Mouse (Mus musculus) ES-E14 (cell line): ENCODE results near the gene Cse1l. TPM values are rescaled to one million over a fixed set of nuclear protein-coding genes. Genes with fewer than 3 reads are reported as not detected.
A peak's percentile ranks its signal among the peaks of the same experiment; 100 is the strongest.

Source experiments
- DNase-seq: peaks from one replicate; pipeline ENCODE4 v3.0.0-alpha.2; 2013; ENCODE audit warnings: low read depth, low spot score
- H3K27ac ChIP-seq: 2 replicates; pipeline ENCODE4 v1.5.1; 2012; ENCODE audit warnings: low read depth, mild to moderate bottlenecking, low read length, moderate library complexity, mixed read lengths; ENCODE audit not compliant: poor library complexity, insufficient read depth, severe bottlenecking
- H3K36me3 ChIP-seq: 2 replicates; pipeline ENCODE4 v1.6.1; 2012; ENCODE audit warnings: mild to moderate bottlenecking, low read length, moderate library complexity, mixed read lengths; ENCODE audit not compliant: control insufficient read depth, poor library complexity, insufficient read depth, severe bottlenecking
- H3K4me1 ChIP-seq, 2 experiments: fragments of 150-350 bp in 1 of 2; sonication (generic) in 1 of 2; 2 replicates each; pipeline ENCODE4 v1.6.1; 2012; ENCODE audit warnings: low read length in 2 of 2, mild to moderate bottlenecking in 1 of 2, mixed read lengths in 1 of 2; ENCODE audit not compliant: control insufficient read depth in 2 of 2, insufficient read depth in 2 of 2, poor library complexity in 1 of 2
- H3K4me3 ChIP-seq, 2 experiments: fragments of 150-350 bp in 1 of 2; sonication (generic) in 1 of 2; 2 replicates each; pipeline ENCODE4 v1.5.1; 2012; ENCODE audit warnings: low read length in 2 of 2, low read depth in 1 of 2, mild to moderate bottlenecking in 1 of 2, mixed read lengths in 1 of 2; ENCODE audit not compliant: insufficient read depth in 1 of 2, poor library complexity in 1 of 2, severe bottlenecking in 1 of 2
- H3K9ac ChIP-seq: 2 replicates; pipeline ENCODE4 v1.6.1; 2012; ENCODE audit warnings: low read depth, mild to moderate bottlenecking, low read length, mixed read lengths; ENCODE audit not compliant: poor library complexity, insufficient read depth, severe bottlenecking
- H3K9me3 ChIP-seq: fragments of 150-350 bp; sonication (generic); 2 replicates; pipeline ENCODE4 v1.6.1; 2012; ENCODE audit warnings: low read depth, mild to moderate bottlenecking, low read length; ENCODE audit not compliant: control insufficient read depth, insufficient read depth
- CHD2 ChIP-seq: IDR thresholded peaks from 2 replicates; pipeline ENCODE4 v1.6.1; 2014; ENCODE audit warnings: mild to moderate bottlenecking, low read depth, low read length, inconsistent platforms
- HCFC1 ChIP-seq: IDR thresholded peaks from 2 replicates; pipeline ENCODE4 v1.6.1; 2012; ENCODE audit warnings: low read length, inconsistent platforms, borderline replicate concordance; ENCODE audit not compliant: insufficient read depth
- MAFK ChIP-seq: IDR thresholded peaks from 2 replicates; pipeline ENCODE4 v1.6.1; 2014; ENCODE audit warnings: mild to moderate bottlenecking, low read depth, low read length, inconsistent platforms; ENCODE audit not compliant: insufficient read depth
- ZC3H11A ChIP-seq: IDR thresholded peaks from 2 replicates; pipeline ENCODE4 v1.6.1; 2012; ENCODE audit warnings: low read depth, mild to moderate bottlenecking, inconsistent platforms, low read length, borderline replicate concordance
- ZNF384 ChIP-seq: IDR thresholded peaks from 2 replicates; pipeline ENCODE4 v1.6.1; 2012; ENCODE audit warnings: low read depth, low read length, inconsistent platforms
- in situ Hi-C, 2 experiments: fragments of 600-800 bp; cut with MboI; formaldehyde crosslinking; loops; one replicate each; pipeline ENCODE4 v1.15.1; 2025; ENCODE audit warnings: low sequenced_read_pairs in 2 of 2, inconsistent platforms in 1 of 2; ENCODE audit not compliant: unreplicated experiment in 2 of 2
- total RNA-seq: library from RNA; depleted of rRNA; stranded (reverse); fragments of 300-350 nt; gene quantifications from 2 replicates; pipeline ENCODE4 v1.2.3, GENCODE M21; 2012

The Cse1l gene
- total RNA-seq, 1 experiment = 140 TPM

DNA sequence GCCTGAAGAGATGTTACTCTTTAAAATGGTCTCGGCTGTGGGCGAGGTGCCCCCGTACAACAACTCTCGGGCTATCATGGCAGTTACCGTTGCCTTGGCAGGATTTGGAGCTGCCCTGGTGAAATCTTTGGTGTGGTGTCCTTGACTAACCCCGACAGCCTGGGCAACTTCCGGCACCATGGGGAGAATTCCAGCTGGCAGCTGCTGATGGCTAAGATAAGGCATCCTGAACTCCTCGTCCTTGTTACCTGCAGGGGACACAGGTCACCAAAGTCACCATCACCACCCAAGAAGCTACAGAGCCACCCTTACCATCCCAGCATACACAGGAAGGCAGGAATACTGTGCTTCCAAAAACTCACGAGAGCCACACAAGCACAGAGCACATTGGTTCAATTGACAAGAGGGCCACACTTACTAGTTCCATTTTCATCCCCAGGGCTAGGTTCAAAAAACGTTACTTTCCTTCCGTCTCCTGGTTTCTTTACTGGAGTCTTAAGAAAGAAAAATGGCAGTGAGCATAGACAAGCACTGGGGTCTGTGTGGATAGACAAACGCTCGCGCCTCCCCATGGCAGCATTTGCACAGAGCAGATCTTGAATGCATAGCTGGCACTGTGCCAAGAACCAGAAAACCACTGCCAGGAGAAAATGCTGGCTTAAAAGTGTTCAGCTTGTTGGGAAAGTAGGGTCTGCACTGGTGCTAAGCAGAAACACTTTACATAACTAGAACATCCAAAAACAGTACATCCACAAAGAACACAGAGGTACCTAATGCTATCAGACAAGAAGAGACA is 45.2 kb downstream of the Cse1l start:
- Histone ChIP-seq H3K4me1 (no peaks in the 10 kb centered on the region; a peak in 1 of 4 replicates), H3K9me3 (no peaks in the 10 kb centered on the region), H3K27ac (no peak overlapping the region), H3K9ac (no peak overlapping the region), H3K4me3 (no peak overlapping the region), H3K36me3 (peaks cover 37% of the 10 kb centered on the region)
- DNase-seq = no peak
- in situ Hi-C loops = no loop called here
- TF ChIP-seq MAFK (no peak), HCFC1 (no peak), ZNF384 (no peak), CHD2 (no peak), ZC3H11A (no peak)

DNA sequence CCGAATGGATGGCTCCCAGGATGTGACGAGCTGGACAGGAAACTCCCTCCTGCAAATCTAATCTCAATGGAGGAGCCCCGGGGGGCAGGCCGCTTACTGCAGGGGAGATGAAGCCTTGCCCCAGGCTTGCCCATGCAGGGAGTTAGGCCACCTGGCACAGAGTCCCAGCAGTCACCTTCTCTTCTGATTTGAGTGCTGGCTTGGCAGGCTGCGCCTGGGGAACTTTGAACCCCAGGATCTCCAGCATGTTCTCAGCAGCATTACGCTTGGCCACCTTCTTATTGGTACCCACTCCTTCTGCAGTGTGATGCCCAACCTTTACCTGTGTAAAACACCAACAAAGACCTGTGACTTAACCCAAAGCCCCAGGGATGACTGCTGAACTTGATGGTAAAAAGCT is 46.3 kb downstream of the Cse1l start:
- H3K27ac ChIP-seq = no peak overlapping the region
- in situ Hi-C loops = no loop called here
- TF ChIP-seq HCFC1 = no peak
- no peak for TF ChIP-seq ZNF384
- TF ChIP-seq MAFK = no peak
- no peak for TF ChIP-seq CHD2
- no peak for TF ChIP-seq ZC3H11A
- no peak overlapping the region for H3K9ac ChIP-seq
- H3K4me3 ChIP-seq = no peak overlapping the region
- no peaks in the 10 kb centered on the region for H3K9me3 ChIP-seq
- no peak for DNase-seq
- H3K36me3 ChIP-seq = peaks cover 35% of the 10 kb centered on the region
- H3K4me1 ChIP-seq = no peaks in the 10 kb centered on the region; a peak in 1 of 4 replicates

DNA sequence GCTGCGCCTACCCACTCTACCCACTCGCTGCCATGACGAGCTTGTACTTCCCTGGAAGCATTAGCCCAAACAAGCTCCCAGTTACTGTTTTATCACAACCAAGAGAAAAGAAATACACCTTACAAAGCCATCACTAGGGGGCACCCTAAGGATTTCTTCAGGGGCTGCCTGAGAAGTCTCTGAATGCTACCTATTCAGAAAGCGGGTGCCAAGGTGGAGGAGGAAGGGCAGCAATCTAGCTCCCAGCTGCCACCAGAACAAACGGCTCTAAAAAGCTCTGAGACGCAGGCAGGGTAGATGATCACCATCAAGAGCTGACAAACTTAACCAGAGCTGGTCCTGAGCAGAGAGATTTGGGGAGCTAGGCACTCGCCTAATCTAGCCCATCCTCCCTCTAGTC is 51.0 kb downstream of the Cse1l start:
- Histone ChIP-seq H3K27ac (no peak overlapping the region), H3K36me3 (peaks cover 13% of the 10 kb centered on the region), H3K9me3 (no peaks in the 10 kb centered on the region), H3K4me3 (no peak overlapping the region), H3K4me1 (no peaks in the 10 kb centered on the region; a peak in 1 of 4 replicates), H3K9ac (no peak overlapping the region)
- peak; percentile 46 for DNase-seq
- in situ Hi-C loops = no loop called here
- TF ChIP-seq ZC3H11A (peak; percentile 10; the same call in 1 of the 2 replicates), MAFK (no peak), ZNF384 (no peak), HCFC1 (no peak), CHD2 (no peak)

DNA sequence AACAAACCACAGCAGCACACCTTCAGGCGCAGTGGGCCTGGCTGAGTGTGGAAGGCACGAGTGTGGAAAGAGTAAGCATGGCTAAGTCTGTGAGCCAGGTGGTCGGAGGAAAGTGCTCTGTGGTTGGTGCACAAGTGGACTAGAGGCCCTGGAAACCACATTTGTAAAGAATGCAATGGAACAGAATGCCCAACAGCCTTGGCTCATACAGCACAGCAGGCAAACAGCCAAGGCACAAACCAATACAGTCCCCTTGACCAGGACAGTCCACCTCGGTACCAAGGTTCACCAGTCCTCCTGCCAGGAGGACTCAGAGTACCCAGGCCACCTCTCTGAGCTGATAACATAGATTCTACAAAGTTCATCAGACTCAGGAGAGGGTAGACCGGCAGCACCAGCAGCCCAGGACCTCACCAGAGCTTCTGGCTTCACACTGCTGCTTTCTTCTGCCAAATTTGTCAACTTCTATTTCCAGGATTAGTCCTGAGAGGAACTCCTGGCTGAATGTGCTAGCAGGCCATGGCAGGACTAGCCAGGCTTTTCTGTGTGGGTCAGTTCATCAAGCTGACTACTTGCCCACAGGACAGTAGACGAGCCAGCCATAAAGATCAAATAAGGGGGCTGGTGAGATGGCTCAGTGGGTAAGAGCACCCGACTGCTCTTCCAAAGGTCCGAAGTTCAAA is 54.9 kb downstream of the Cse1l start:
- no peaks in the 10 kb centered on the region for H3K9me3 ChIP-seq
- H3K9ac ChIP-seq = no peak overlapping the region

More for the DNA sequence above, 54.9 kb downstream of the Cse1l start:
- Histone ChIP-seq H3K4me3 (no peak overlapping the region), H3K36me3 (peaks cover 6% of the 10 kb centered on the region; the same call in 1 of the 2 replicates), H3K27ac (no peak overlapping the region), H3K4me1 (no peaks in the 10 kb centered on the region)
- TF ChIP-seq ZC3H11A (no peak), HCFC1 (no peak), MAFK (no peak), ZNF384 (no peak), CHD2 (no peak)
- in situ Hi-C loops = no loop called here
- DNase-seq = no peak
